In the genomic region with DNA sequence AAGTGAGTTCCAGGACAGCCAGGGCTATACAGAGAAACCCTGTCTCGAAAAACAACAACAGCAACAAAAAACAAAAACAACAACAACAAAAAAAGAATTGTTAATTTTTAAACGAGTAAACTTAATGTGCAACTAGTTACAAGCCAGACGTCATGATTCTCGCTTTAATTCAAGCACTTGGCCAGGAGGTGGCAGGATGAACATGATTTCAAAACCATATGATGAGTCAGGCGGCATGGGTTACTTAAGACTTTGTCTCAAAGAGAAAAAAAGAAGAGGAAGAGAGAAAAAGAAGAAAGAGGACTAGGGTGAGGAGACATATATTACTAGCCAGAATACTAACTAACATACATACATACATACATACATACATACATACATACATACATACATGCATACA, we compare ENCODE assay signal across 9 mouse cellular contexts. TPM values are rescaled to one million over a fixed set of nuclear protein-coding genes. Genes with fewer than 3 reads are reported as not detected.
DNase-seq lines count a peak whose midpoint lies in the region; ATAC-seq and TF ChIP-seq lines count a peak whose summit lies in the region.
"Had no signal": no experiment of that assay in that cellular context is flagged by ENCODE, and none has a peak within 500 bp of the region (broad histone marks: within the 10 kb centered on the region; RNA-seq: fewer than 3 reads in every experiment).

No protein-coding gene starts in this region.

- no peaks in the 10 kb centered on the region for H3K27me3 ChIP-seq in midbrain, postnatal 0 days (ENCODE audit: insufficient read depth, low read length)
- H3K27me3 ChIP-seq in midbrain, embryonic 15.5 days (replicated peaks), result no peaks in the 10 kb centered on the region
- H3K27me3 ChIP-seq in forebrain, embryonic 12.5 days, result no peaks in the 10 kb centered on the region
- H3K27me3 ChIP-seq: neural tube, embryonic 12.5 days had no signal

- no peaks in the 10 kb centered on the region for H3K4me1 ChIP-seq in midbrain, postnatal 0 days (ENCODE audit: insufficient read depth, low read length)
- H3K4me1 ChIP-seq in midbrain, embryonic 15.5 days, result no peaks in the 10 kb centered on the region
- H3K4me1 ChIP-seq in forebrain, embryonic 12.5 days, result no peaks in the 10 kb centered on the region
- H3K4me1 ChIP-seq: neural tube, embryonic 12.5 days had no signal

- no peak overlapping the region for H3K9ac ChIP-seq in midbrain, postnatal 0 days (replicated peaks; ENCODE audit: low read length, poor library complexity, severe bottlenecking)
- no peak overlapping the region for H3K9ac ChIP-seq in midbrain, embryonic 15.5 days
- H3K9ac ChIP-seq in forebrain, embryonic 12.5 days, result no peak overlapping the region
- H3K9ac ChIP-seq: neural tube, embryonic 12.5 days had no signal

- peak; percentile 12 to 52 for DNase-seq in frontal cortex, postnatal 36 days (ENCODE audit: low spot score in 2 of 2)
- peak; percentile 32 for DNase-seq in midbrain, postnatal 0 days (ENCODE audit: low spot score)
- peak; percentile 82 for DNase-seq in brain, adult 2 months (ENCODE audit: low read depth, low spot score)
- DNase-seq in lung, postnatal 25 days (ENCODE audit: low spot score), result peak; percentile 38
- no peak for DNase-seq in ovary, postnatal 10 days (ENCODE audit: low spot score)

- H3K4me3 ChIP-seq in midbrain, postnatal 0 days (ENCODE audit: low read depth, low read length), result no peak overlapping the region
- H3K4me3 ChIP-seq in midbrain, embryonic 15.5 days, result no peak overlapping the region
- H3K4me3 ChIP-seq in forebrain, embryonic 12.5 days (replicated peaks), result no peak overlapping the region
- H3K4me3 ChIP-seq: neural tube, embryonic 12.5 days had no signal

- H3K9me3 ChIP-seq in midbrain, postnatal 0 days (ENCODE audit: low read length), result no peaks in the 10 kb centered on the region
- H3K9me3 ChIP-seq in midbrain, embryonic 15.5 days, result no peaks in the 10 kb centered on the region
- no peaks in the 10 kb centered on the region for H3K9me3 ChIP-seq in forebrain, embryonic 12.5 days
- H3K9me3 ChIP-seq: neural tube, embryonic 12.5 days had no signal

- TF ChIP-seq CTCF in midbrain, postnatal 0 days (IDR thresholded peaks at IDR 0.05), result peak; percentile 62

- H3K36me3 ChIP-seq in midbrain, postnatal 0 days (ENCODE audit: insufficient read depth, low read length), result no peaks in the 10 kb centered on the region
- H3K36me3 ChIP-seq in midbrain, embryonic 15.5 days (replicated peaks), result no peaks in the 10 kb centered on the region
- no peaks in the 10 kb centered on the region for H3K36me3 ChIP-seq in forebrain, embryonic 12.5 days (replicated peaks)
- H3K36me3 ChIP-seq: neural tube, embryonic 12.5 days had no signal

- 87% methylated on average over 5 of the region's 5 CpGs for WGBS in midbrain, postnatal 0 days
- WGBS in midbrain, embryonic 15.5 days, result 87% methylated on average over 5 of the region's 5 CpGs
- WGBS in forebrain, embryonic 12.5 days, result 89% methylated on average over 5 of the region's 5 CpGs

- no peak for ATAC-seq in frontal cortex, adult (ENCODE audit: low TSS enrichment)
- no peak for ATAC-seq in midbrain, postnatal 0 days (ENCODE audit: low FRiP score)
- no peak for ATAC-seq in midbrain, embryonic 15.5 days (replicated peaks)
- ATAC-seq in forebrain, embryonic 12.5 days (ENCODE audit: low FRiP score), result no peak

- H3K27ac ChIP-seq in midbrain, postnatal 0 days (ENCODE audit: low read depth, low read length), result no peak overlapping the region
- H3K27ac ChIP-seq in midbrain, embryonic 15.5 days, result no peak overlapping the region
- no peak overlapping the region for H3K27ac ChIP-seq in forebrain, embryonic 12.5 days
- H3K27ac ChIP-seq: neural tube, embryonic 12.5 days had no signal

- no peak overlapping the region for H3K4me2 ChIP-seq in midbrain, postnatal 0 days (ENCODE audit: low read depth, low read length, poor library complexity, severe bottlenecking)
- no peak overlapping the region for H3K4me2 ChIP-seq in midbrain, embryonic 15.5 days
- no peak overlapping the region for H3K4me2 ChIP-seq in forebrain, embryonic 12.5 days
- H3K4me2 ChIP-seq: neural tube, embryonic 12.5 days had no signal

RNA-seq across cellular contexts. Expression of gene Rapgef6, which starts 40.1 kb away (rescaled TPM):
- 62.9 and 88.4 TPM in 2 replicates for total RNA-seq in midbrain, postnatal 0 days (2014; rRNA removed)
- 28.8 and 33.4 TPM in 2 replicates for polyA plus RNA-seq in midbrain, postnatal 0 days (2015; fragmentation: Nextera tagmentation; extraction: Ambion mirVana)
- polyA plus RNA-seq in midbrain, embryonic 15.5 days (2015; fragmentation: Nextera tagmentation; extraction: Ambion mirVana), result 37.7 and 42.7 TPM in 2 replicates
- 29.7 and 35.4 TPM in 2 replicates for polyA plus RNA-seq in forebrain, embryonic 12.5 days (2016; fragmentation: Nextera tagmentation; extraction: Ambion mirVana)
